ENCODE assay signal across 25 mouse cellular contexts in the genomic region with DNA sequence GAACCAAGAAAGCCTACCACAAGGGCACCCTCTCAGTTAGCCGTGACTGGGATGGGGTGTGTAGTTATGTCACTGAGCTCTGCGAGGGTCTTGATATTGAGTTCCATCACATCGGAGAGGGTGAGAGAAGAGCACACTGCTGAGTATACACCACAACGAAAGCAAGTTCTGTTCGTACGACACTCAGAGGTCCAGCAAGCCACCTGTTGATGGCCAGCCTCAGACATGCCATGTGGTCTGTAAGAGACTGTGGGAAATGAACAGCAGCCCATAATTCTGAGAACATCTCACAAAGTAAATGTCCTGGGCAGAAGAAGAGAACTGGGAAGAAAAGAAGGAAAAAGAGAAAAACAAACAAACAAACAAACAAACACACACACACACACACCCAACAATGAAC.
"Had no signal": no experiment of that assay in that cellular context is flagged by ENCODE, and none has a peak within 500 bp of the region (broad histone marks: within the 10 kb centered on the region; RNA-seq: fewer than 3 reads in every experiment).

No protein-coding gene starts in this region.

- DNase-seq: cerebellum, adult 2 months; cerebellum, adult 8-10 months; cerebellum, adult 9-10 months; cerebellum, adult 9-11 months; cerebellum, postnatal 10 days; cerebellum, postnatal 14 days; cerebellum, postnatal 25 days; cerebellum, postnatal 36 days; embryo, embryonic 11 days; forebrain, postnatal 0 days; gastrocnemius, adult 2 months; gastrocnemius, postnatal 10 days; gastrocnemius, postnatal 14 days; gastrocnemius, postnatal 25 days; gastrocnemius, postnatal 36 days; heart, adult 2 months had no signal

- H3K27me3 ChIP-seq: embryonic facial prominence, embryonic 12.5 days; embryonic facial prominence, embryonic 13.5 days; embryonic facial prominence, embryonic 15.5 days; forebrain, embryonic 12.5 days; forebrain, embryonic 13.5 days; forebrain, embryonic 15.5 days had no signal

- H3K4me3 ChIP-seq: embryonic facial prominence, embryonic 10.5 days; embryonic facial prominence, embryonic 12.5 days; embryonic facial prominence, embryonic 13.5 days; embryonic facial prominence, embryonic 15.5 days; erythroblast, embryonic 14.5 days; forebrain, embryonic 10.5 days; forebrain, embryonic 12.5 days; forebrain, embryonic 13.5 days; forebrain, embryonic 15.5 days; gastrocnemius, adult 2 months; heart, adult 2 months had no signal

- H3K36me3 ChIP-seq: embryonic facial prominence, embryonic 10.5 days; embryonic facial prominence, embryonic 12.5 days; embryonic facial prominence, embryonic 13.5 days; embryonic facial prominence, embryonic 15.5 days; forebrain, embryonic 10.5 days; forebrain, embryonic 12.5 days; forebrain, embryonic 15.5 days had no signal

- H3K4me2 ChIP-seq: embryonic facial prominence, embryonic 12.5 days; embryonic facial prominence, embryonic 13.5 days; embryonic facial prominence, embryonic 15.5 days; forebrain, embryonic 12.5 days; forebrain, embryonic 13.5 days; forebrain, embryonic 15.5 days had no signal
